Mouse (Mus musculus): ENCODE data around the gene Etnk1. TPM values are rescaled to one million over a fixed set of nuclear protein-coding genes. Genes with fewer than 3 reads are reported as not detected.
"Not testable (repeated sequence)": the region's sequence is repeated elsewhere in the genome, so short reads cannot be mapped to it uniquely, and the experiment has no call there.

Gene Etnk1
- polyA plus RNA-seq, 1 experiment: 38.7 TPM

DNA sequence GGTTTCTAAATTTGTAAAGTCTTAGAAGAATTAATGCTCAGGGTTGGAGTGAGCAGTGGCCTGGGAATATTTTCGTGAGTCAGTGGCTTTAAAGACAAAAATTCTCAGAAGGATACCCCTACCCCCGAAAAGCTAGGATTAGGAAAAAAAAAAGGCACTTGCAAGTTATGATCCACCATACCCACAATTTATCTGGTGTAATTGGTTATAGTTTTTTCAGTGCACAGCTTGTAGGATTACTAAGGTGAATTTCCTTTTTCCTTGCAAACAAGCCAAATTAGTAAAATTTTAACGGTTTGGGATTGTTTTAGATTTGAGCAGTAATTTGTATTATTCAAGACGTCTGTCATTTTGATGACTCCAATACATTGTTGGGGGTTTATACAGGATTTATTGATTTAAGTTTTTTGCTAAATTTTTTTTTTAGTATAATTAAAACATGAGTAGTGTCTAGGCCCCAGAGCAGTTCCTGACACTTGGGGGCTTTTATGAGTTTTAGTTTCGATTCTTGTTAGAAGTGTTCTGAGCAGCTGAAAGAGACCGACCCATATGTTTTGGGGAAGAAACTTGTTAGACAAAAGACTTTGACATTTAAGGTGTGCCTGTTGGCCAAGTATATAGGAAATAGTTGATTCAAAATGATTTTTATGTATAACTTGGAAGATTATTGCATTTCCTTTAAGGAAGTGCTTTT, 1.1 kb downstream of the Etnk1 start:
- WGBS: 13% methylated on average over 6 of the region's 6 CpGs
- TF ChIP-seq CTCF (IDR thresholded peaks at IDR 0.05; ENCODE audit: insufficient read depth, low read length): no peak
- no peak for TF ChIP-seq POLR2A (IDR thresholded peaks at IDR 0.05; ENCODE audit: borderline replicate concordance, extremely low read depth, low read depth, low read length)
- H3K4me3 ChIP-seq (replicated peaks; ENCODE audit: extremely low read depth, low read depth, low read length): peak overlapping the region; percentile 64
- H3K4me1 ChIP-seq (ENCODE audit: control insufficient read depth, insufficient read depth, low read length): peaks cover 6% of the 10 kb centered on the region; the same call in 1 of the 2 replicates
- no peak for DNase-seq

- no peak overlapping the region for H3K4me3 ChIP-seq (replicated peaks; ENCODE audit: extremely low read depth, low read depth, low read length)
- peaks cover 6% of the 10 kb centered on the region; the same call in 1 of the 2 replicates for H3K4me1 ChIP-seq (ENCODE audit: control insufficient read depth, insufficient read depth, low read length)
- WGBS: 80% methylated on average over 4 of the region's 4 CpGs
- no peak for TF ChIP-seq POLR2A (IDR thresholded peaks at IDR 0.05; ENCODE audit: borderline replicate concordance, extremely low read depth, low read depth, low read length)
- TF ChIP-seq CTCF (IDR thresholded peaks at IDR 0.05; ENCODE audit: insufficient read depth, low read length): no peak
- DNase-seq: no peak
Measured at GRCm38 (mm10) chr6:143169385-143169784, 2.4 kb downstream of the Etnk1 start.

- WGBS: 60% methylated on average over 4 of the region's 4 CpGs
Measured at GRCm38 (mm10) chr6:143170166-143170960, 3.3 kb downstream of the Etnk1 start.

GRCm38 (mm10) chr6:143171066-143171465, 4.0 kb downstream of the Etnk1 start:
- 94% methylated on average over 8 of the region's 8 CpGs for WGBS
- Histone ChIP-seq H3K4me1 (ENCODE audit: control insufficient read depth, insufficient read depth, low read length) (peaks cover 6% of the 10 kb centered on the region; the same call in 1 of the 2 replicates), H3K4me3 (replicated peaks; ENCODE audit: extremely low read depth, low read depth, low read length) (no peak overlapping the region)
- no peak for DNase-seq
- TF ChIP-seq POLR2A (IDR thresholded peaks at IDR 0.05; ENCODE audit: borderline replicate concordance, extremely low read depth, low read depth, low read length): no peak
- TF ChIP-seq CTCF (IDR thresholded peaks at IDR 0.05; ENCODE audit: insufficient read depth, low read length): no peak

More at GRCm38 (mm10) chr6:143170166-143170960, 3.3 kb downstream of the Etnk1 start:
- no peak for DNase-seq
- H3K4me1 ChIP-seq (ENCODE audit: control insufficient read depth, insufficient read depth, low read length): peaks cover 6% of the 10 kb centered on the region; the same call in 1 of the 2 replicates
- H3K4me3 ChIP-seq (replicated peaks; ENCODE audit: extremely low read depth, low read depth, low read length): no peak overlapping the region
- TF ChIP-seq CTCF (IDR thresholded peaks at IDR 0.05; ENCODE audit: insufficient read depth, low read length) (no peak), POLR2A (IDR thresholded peaks at IDR 0.05; ENCODE audit: borderline replicate concordance, extremely low read depth, low read depth, low read length) (no peak)

DNA sequence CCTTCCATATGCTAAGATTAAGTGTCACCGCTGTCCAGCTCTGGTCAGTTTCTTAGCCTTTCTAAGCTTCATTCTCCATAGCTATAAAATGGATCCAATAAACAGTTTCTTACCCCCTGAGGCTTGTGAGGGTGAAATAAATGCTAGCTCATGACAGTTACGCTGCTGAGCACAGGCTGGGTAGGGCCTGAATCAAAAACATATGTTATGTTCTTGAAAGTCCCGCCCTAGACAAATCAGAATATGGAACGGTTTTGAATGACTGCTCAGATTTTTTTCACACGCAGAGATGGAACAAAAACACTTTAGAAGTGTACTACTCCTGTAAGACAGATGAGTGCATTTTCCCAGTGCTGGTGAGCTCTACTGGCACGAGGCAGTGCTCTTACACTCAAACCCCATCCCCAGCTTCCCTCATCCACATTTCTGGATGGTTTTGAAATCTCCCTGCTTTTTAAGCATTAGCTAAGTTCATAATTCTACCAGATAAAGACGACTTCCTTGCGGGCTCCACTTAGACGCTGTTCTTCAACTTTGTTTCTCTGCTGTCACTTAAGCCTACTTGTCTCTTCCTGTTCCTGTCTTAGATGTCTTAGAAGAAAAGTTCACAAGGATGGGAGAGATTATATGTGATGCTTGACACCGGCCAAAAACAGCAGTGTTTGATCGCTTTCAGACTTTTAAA, 4.9 kb downstream of the Etnk1 start:
- TF ChIP-seq CTCF (IDR thresholded peaks at IDR 0.05; ENCODE audit: insufficient read depth, low read length) (no peak), POLR2A (IDR thresholded peaks at IDR 0.05; ENCODE audit: borderline replicate concordance, extremely low read depth, low read depth, low read length) (no peak)
- Histone ChIP-seq H3K4me1 (ENCODE audit: control insufficient read depth, insufficient read depth, low read length) (peaks cover 6% of the 10 kb centered on the region; the same call in 1 of the 2 replicates), H3K4me3 (replicated peaks; ENCODE audit: extremely low read depth, low read depth, low read length) (no peak overlapping the region)
- 56% methylated on average over 11 of the region's 11 CpGs for WGBS
- no peak for DNase-seq

DNA sequence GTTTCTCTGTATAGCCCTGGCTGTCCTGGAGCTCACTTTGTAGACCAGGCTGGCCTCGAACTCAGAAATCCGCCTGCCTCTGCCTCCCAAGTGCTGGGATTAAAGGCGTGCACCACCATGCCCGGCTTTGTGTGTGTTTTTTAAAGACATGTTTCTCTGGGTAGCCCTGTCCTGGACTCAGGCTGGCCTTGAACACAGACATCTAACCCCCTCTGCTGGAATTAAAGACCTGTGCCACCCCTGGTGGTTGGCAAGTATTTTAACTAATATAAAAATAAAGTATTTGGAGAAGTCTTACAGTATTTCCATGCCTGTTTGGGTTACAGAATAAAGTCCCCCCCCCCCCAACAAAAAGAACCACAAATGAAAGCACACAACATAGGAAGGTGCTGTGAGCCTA, 5.7 kb downstream of the Etnk1 start:
- not testable (repeated sequence) for H3K4me3 ChIP-seq (replicated peaks; ENCODE audit: extremely low read depth, low read depth, low read length); DNase-seq; H3K4me1 ChIP-seq (ENCODE audit: control insufficient read depth, insufficient read depth, low read length)
- WGBS: 87% methylated on average over 4 of the region's 4 CpGs

DNA sequence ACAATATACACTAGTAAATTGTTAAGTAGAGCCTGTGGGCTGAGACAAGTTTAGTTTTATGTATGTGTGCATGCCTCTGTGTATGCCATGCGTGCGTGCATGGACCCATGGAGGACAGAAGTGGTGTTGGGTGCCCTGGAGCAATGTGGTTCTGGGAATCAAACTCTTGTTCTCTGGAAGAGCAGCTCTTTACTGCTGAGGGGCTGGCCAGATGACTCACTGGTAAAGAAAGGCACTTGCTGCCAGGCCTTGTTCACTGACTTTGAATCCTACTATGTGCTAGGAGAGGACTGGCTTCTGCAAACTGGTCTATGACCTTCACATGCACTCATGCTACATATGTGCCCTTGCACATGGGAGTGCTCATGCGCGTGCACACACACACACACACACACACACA, 7.2 kb downstream of the Etnk1 start:
- peaks cover 6% of the 10 kb centered on the region; the same call in 1 of the 2 replicates for H3K4me1 ChIP-seq (ENCODE audit: control insufficient read depth, insufficient read depth, low read length)
- DNase-seq: no peak
- no peak overlapping the region for H3K4me3 ChIP-seq (replicated peaks; ENCODE audit: extremely low read depth, low read depth, low read length)
- 94% methylated on average over 4 of the region's 4 CpGs for WGBS
- TF ChIP-seq CTCF (IDR thresholded peaks at IDR 0.05; ENCODE audit: insufficient read depth, low read length) (no peak), POLR2A (IDR thresholded peaks at IDR 0.05; ENCODE audit: borderline replicate concordance, extremely low read depth, low read depth, low read length) (no peak)

DNA sequence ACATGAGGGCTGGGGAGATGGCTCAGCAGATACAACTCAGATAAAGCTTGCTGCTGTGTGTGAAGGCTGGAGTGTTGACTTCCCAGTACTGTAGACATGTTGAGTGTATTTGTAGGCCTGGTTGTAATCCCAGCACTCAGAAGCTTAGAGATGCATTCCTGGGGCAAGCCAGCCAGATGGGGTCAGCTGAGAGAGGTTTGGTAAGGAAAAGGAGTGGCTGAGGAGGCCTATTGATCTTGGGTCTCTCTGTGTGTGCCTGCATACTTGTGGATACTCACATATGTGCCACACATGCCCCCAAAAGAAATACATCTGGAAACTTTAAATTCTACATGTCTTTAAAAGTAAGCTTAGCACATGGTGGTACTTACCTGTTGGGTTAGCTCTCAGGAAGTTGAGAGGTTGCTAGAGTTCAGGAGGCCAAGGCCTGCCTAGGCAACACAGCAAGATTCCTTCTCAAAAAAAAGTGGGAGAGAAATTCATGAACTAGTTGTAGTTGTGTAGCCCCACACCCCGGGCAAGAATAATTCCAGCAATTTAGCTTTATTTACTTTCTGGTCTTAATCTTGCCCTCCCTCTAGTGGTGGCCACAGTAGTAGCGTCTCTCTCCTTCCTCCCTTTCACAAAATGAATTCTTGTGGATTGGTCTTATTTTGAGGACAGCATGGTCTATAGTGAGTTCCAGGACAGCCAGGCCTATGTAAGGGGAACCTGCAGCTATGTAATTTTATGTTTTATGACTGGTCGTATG, 8.1 kb downstream of the Etnk1 start:
- TF ChIP-seq POLR2A (IDR thresholded peaks at IDR 0.05; ENCODE audit: borderline replicate concordance, extremely low read depth, low read depth, low read length) (no peak), CTCF (IDR thresholded peaks at IDR 0.05; ENCODE audit: insufficient read depth, low read length) (0 out of 2 replicates have a peak, but pooled peaks have one; percentile 7)
- DNase-seq: no peak
- Histone ChIP-seq H3K4me1 (ENCODE audit: control insufficient read depth, insufficient read depth, low read length) (peaks cover 7% of the 10 kb centered on the region), H3K4me3 (replicated peaks; ENCODE audit: extremely low read depth, low read depth, low read length) (no peak overlapping the region)
- WGBS: 23% methylated on average over 3 of the region's 3 CpGs

DNA sequence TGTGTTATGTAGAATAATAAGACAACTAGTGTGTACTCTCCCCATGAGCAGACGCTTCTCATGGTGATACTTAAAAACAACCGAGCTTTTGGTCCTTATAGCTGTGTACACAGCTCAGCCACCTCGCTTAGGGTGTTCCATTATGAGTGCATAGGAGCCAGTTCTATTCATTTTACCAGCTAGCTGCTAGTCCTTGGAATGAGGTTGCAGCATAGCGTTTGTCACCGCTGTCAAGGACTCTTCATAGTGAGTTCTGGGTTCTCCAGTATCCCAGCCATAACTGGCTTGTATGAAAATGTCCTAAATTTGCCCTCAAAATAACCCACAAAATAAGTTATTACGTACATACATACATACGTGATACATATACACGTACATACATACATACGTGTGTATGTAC, 9.1 kb downstream of the Etnk1 start:
- Histone ChIP-seq H3K4me3 (replicated peaks; ENCODE audit: extremely low read depth, low read depth, low read length) (no peak overlapping the region), H3K4me1 (ENCODE audit: control insufficient read depth, insufficient read depth, low read length) (peaks cover 8% of the 10 kb centered on the region)
- DNase-seq: no peak
- WGBS: 85% methylated on average over 9 of the region's 9 CpGs
- TF ChIP-seq POLR2A (IDR thresholded peaks at IDR 0.05; ENCODE audit: borderline replicate concordance, extremely low read depth, low read depth, low read length) (no peak), CTCF (IDR thresholded peaks at IDR 0.05; ENCODE audit: insufficient read depth, low read length) (no peak)
